ENCODE assay signal across 8 mouse cellular contexts in genomic region chr3:52102601-52103530, GRCm38 (mm10). TPM values are rescaled to one million over a fixed set of nuclear protein-coding genes. Genes with fewer than 3 reads are reported as not detected.
DNase-seq lines count a peak whose midpoint lies in the region; ATAC-seq and TF ChIP-seq lines count a peak whose summit lies in the region.

No protein-coding gene starts in this region.

- under 1% methylated on average over 52 of the region's 52 CpGs for WGBS in forebrain, embryonic 11.5 days
- under 1% methylated on average over 51 of the region's 52 CpGs for whole genome bisulfite sequencing in heart, postnatal 0 days
- WGBS in neural tube, embryonic 14.5 days, result under 1% methylated on average over 48 of the region's 52 CpGs

- peak; percentile 56 for ATAC-seq in CD4-positive, CD25-positive, alpha-beta regulatory T cell, adult 4 months
- ATAC-seq in forebrain, embryonic 11.5 days (replicated peaks; ENCODE audit: low FRiP score), result peak; percentile 71
- ATAC-seq in heart, postnatal 0 days (ENCODE audit: insufficient read depth, low read depth), result peak; percentile 73
- ATAC-seq in neural tube, embryonic 14.5 days (ENCODE audit: low read depth), result peak; percentile 84

- H3K4me3 ChIP-seq in forebrain, embryonic 11.5 days (ENCODE audit: low read depth, low read length), result peak overlapping the region; percentile 84
- peak overlapping the region; percentile 85 for H3K4me3 ChIP-seq in heart, postnatal 0 days (ENCODE audit: low read depth, low read length)
- peak overlapping the region; percentile 64 for H3K4me3 ChIP-seq in neural tube, embryonic 14.5 days (ENCODE audit: low read depth, low read length)

- H3K9ac ChIP-seq in forebrain, embryonic 11.5 days (ENCODE audit: low read length), result peak overlapping the region; percentile 97
- peak overlapping the region; percentile 69 for H3K9ac ChIP-seq in heart, postnatal 0 days (replicated peaks; ENCODE audit: low read depth, low read length)
- H3K9ac ChIP-seq in neural tube, embryonic 14.5 days (replicated peaks; ENCODE audit: low read depth, low read length), result peak overlapping the region; percentile 74

- TF ChIP-seq CTCF in brain, embryonic 14.5 days (IDR thresholded peaks at IDR 0.05; ENCODE audit: borderline replicate concordance, extremely low read depth, insufficient read depth, insufficient read length), result no peak
- no peak for TF ChIP-seq CTCF in heart, postnatal 0 days (IDR thresholded peaks at IDR 0.05; ENCODE audit: low read depth)

- H3K4me1 ChIP-seq in forebrain, embryonic 11.5 days (replicated peaks; ENCODE audit: control insufficient read depth, insufficient read depth, low read length), result no peaks in the 10 kb centered on the region; the same call in 1 of the 2 replicates
- H3K4me1 ChIP-seq in heart, postnatal 0 days (ENCODE audit: control insufficient read depth, insufficient read depth), result no peaks in the 10 kb centered on the region
- peaks cover 3% of the 10 kb centered on the region; the same call in 1 of the 2 replicates for H3K4me1 ChIP-seq in neural tube, embryonic 14.5 days (ENCODE audit: control insufficient read depth, insufficient read depth, low read length)

- TF ChIP-seq POLR2A in brain, embryonic 14.5 days (IDR thresholded peaks at IDR 0.05; ENCODE audit: borderline replicate concordance, extremely low read depth, insufficient read depth, insufficient read length, poor library complexity, severe bottlenecking), result peak; percentile 35; the same call in 1 of the 2 replicates

- no peaks in the 10 kb centered on the region for H3K27me3 ChIP-seq in forebrain, embryonic 11.5 days (ENCODE audit: control insufficient read depth, insufficient read depth, low read length)
- no peaks in the 10 kb centered on the region for H3K27me3 ChIP-seq in heart, postnatal 0 days (ENCODE audit: control insufficient read depth, insufficient read depth, low read length)
- H3K27me3 ChIP-seq in neural tube, embryonic 14.5 days (ENCODE audit: control insufficient read depth, insufficient read depth, low read length), result no peaks in the 10 kb centered on the region

- peak; percentile 20; the same call in 1 of the 2 replicates for TF ChIP-seq EP300 in heart, postnatal 0 days (IDR thresholded peaks at IDR 0.05; ENCODE audit: low read depth)

- H3K9me3 ChIP-seq in forebrain, embryonic 11.5 days (ENCODE audit: control insufficient read depth, low read length), result no peaks in the 10 kb centered on the region
- no peaks in the 10 kb centered on the region for H3K9me3 ChIP-seq in heart, postnatal 0 days (replicated peaks; ENCODE audit: control insufficient read depth, low read length)
- no peaks in the 10 kb centered on the region for H3K9me3 ChIP-seq in neural tube, embryonic 14.5 days (ENCODE audit: control insufficient read depth, low read length)

- peak overlapping the region; percentile 87 for H3K4me2 ChIP-seq in forebrain, embryonic 11.5 days (ENCODE audit: low read depth, low read length, severe bottlenecking)
- peak overlapping the region; percentile 95 for H3K4me2 ChIP-seq in heart, postnatal 0 days (ENCODE audit: low read depth, low read length)
- H3K4me2 ChIP-seq in neural tube, embryonic 14.5 days (ENCODE audit: low read depth, low read length), result peak overlapping the region; percentile 80

- H3K27ac ChIP-seq in forebrain, embryonic 11.5 days (ENCODE audit: low read depth, low read length), result peak overlapping the region; percentile 99
- peak overlapping the region; percentile 99 for H3K27ac ChIP-seq in heart, postnatal 0 days (ENCODE audit: low read depth)
- H3K27ac ChIP-seq in neural tube, embryonic 14.5 days (ENCODE audit: low read depth, low read length), result peak overlapping the region; percentile 100

- H3K36me3 ChIP-seq in forebrain, embryonic 11.5 days (ENCODE audit: control insufficient read depth, insufficient read depth, low read length), result no peaks in the 10 kb centered on the region
- no peaks in the 10 kb centered on the region for H3K36me3 ChIP-seq in heart, postnatal 0 days (replicated peaks; ENCODE audit: control insufficient read depth, insufficient read depth, low read length)
- H3K36me3 ChIP-seq in neural tube, embryonic 14.5 days (ENCODE audit: control insufficient read depth, insufficient read depth, low read length), result no peaks in the 10 kb centered on the region

- DNase-seq in brain, embryonic 14.5 days (ENCODE audit: low read depth), result peak; percentile 97
- DNase-seq in forebrain, embryonic 11.5 days (ENCODE audit: low spot score), result peak; percentile 92
- DNase-seq in heart, postnatal 0 days (ENCODE audit: low spot score), result peak; percentile 95
- peak; percentile 78 to 83 for DNase-seq in kidney, postnatal 36 days
- peak; percentile 84 to 87 for DNase-seq in lung, adult 18-20 months
- DNase-seq in testis, postnatal 10 days (ENCODE audit: low spot score), result peak; percentile 81

RNA-seq across cellular contexts. Expression of gene Maml3, which starts 2.0 kb away (rescaled TPM):
- under 1 TPM; 0.56 to 0.62 TPM for polyA plus RNA-seq in CD4-positive, CD25-positive, alpha-beta regulatory T cell, adult 4 months (2017; shearing (Covaris generic))
- 5.5 and 12.7 TPM in 2 replicates for polyA plus RNA-seq in brain, embryonic 14.5 days (2012; rRNA removed)
- 7.0 and 7.5 TPM in 2 replicates for polyA plus RNA-seq in forebrain, embryonic 11.5 days (2014; fragmentation: Nextera tagmentation; extraction: Ambion mirVana)
- total RNA-seq in heart, postnatal 0 days (2014; rRNA removed; ENCODE audit: low replicate concordance), result 5.8 and 6.2 TPM in 2 replicates
- polyA plus RNA-seq in heart, postnatal 0 days (2015; fragmentation: Nextera tagmentation; extraction: Ambion mirVana), result 1.5 and 1.6 TPM in 2 replicates
- polyA plus RNA-seq in neural tube, embryonic 14.5 days (2014; fragmentation: Nextera tagmentation; extraction: Ambion mirVana), result 8.2 and 9.6 TPM in 2 replicates

Comparison
In these comparisons a context has a peak if more than half of its experiments do, and no peak if none do; other contexts are left out.
1. Peak in every context shown above with its lines: DNase-seq, ATAC-seq, H3K4me3 ChIP-seq and H3K27ac ChIP-seq.